Mouse (Mus musculus): Measurements from ENCODE around the gene Nrbf2. TPM values are rescaled to one million over a fixed set of nuclear protein-coding genes. Genes with fewer than 3 reads are reported as not detected.

Gene Nrbf2
- polyA plus RNA-seq, 1 experiment from 2014 or later: 42.5 TPM

DNA sequence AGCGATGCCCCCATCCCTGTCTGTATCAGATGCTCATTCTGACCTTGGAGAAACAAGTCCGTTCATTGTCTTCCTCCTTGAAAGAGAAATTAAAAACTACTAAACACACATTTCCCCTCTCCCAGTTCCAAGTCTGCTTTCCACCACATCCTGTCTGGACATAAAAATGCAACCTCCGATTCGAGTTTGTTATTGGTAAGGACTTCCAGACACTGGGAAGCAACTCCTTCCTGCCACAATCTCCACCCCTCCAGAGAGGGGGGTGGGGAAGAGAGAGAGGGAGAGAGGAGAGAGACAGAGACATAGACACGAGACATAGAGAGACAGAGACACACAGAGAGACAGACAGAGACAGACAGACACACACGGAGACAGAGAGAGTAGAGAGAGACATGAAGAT, 27.4 kb upstream of the Nrbf2 start:
- Histone ChIP-seq H3K4me2 (no peak overlapping the region), H3K27me3 (no peaks in the 10 kb centered on the region), H3K9me3 (peaks cover 3% of the 10 kb centered on the region; the same call in 1 of the 2 replicates), H3K4me1 (replicated peaks) (peaks cover 6% of the 10 kb centered on the region; the same call in 1 of the 2 replicates), H3K36me3 (no peaks in the 10 kb centered on the region), H3K9ac (replicated peaks) (no peak overlapping the region), H3K27ac (no peak overlapping the region), H3K4me3 (replicated peaks) (no peak overlapping the region)
- no peak for ATAC-seq (ENCODE audit: insufficient number of reproducible peaks, insufficient read depth, low FRiP score, low TSS enrichment, low read depth)
- 54% methylated on average over 6 of the region's 6 CpGs for WGBS

DNA sequence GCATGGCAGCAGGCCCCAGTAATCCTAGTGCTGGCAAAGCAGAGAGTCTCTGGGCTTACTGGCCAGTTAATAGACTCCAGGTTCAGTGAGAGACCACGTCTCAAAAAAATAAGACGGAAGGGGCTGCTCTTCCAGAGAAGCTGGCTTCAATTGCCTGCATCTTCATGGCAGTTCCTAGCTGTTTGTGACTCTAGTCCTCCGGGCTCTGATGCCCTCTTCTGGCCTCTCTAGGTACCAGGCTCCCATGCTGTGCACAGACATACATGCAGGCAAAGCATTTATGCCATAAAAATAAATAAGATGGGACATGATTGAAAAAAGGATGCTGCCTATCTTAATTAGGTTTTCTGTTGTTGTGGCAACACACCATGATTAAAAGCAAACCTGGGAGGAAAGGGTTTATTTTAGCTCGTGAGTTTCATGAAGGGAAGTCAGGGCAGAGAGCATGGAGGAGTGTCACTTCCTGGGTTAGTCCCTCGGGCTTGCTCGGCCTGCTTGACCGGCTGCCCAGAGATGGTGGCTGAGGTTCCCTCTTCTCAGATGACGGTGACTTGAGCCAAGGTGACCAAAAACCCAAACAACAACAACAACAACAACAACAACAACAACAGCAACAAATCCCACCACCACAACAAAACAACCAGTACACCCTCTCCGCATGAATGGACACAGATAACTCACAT, 26.3 kb upstream of the Nrbf2 start:
- WGBS: 19% methylated on average over 9 of the region's 9 CpGs
- ATAC-seq (ENCODE audit: insufficient number of reproducible peaks, insufficient read depth, low FRiP score, low TSS enrichment, low read depth): 0 out of 2 replicates have a peak, but pooled peaks have one; percentile 53
- Histone ChIP-seq H3K27ac (no peak overlapping the region), H3K9ac (replicated peaks) (no peak overlapping the region), H3K27me3 (no peaks in the 10 kb centered on the region), H3K36me3 (no peaks in the 10 kb centered on the region), H3K4me2 (no peak overlapping the region), H3K4me1 (replicated peaks) (peaks cover 6% of the 10 kb centered on the region; the same call in 1 of the 2 replicates), H3K9me3 (peaks cover 3% of the 10 kb centered on the region; the same call in 1 of the 2 replicates), H3K4me3 (replicated peaks) (no peak overlapping the region)

DNA sequence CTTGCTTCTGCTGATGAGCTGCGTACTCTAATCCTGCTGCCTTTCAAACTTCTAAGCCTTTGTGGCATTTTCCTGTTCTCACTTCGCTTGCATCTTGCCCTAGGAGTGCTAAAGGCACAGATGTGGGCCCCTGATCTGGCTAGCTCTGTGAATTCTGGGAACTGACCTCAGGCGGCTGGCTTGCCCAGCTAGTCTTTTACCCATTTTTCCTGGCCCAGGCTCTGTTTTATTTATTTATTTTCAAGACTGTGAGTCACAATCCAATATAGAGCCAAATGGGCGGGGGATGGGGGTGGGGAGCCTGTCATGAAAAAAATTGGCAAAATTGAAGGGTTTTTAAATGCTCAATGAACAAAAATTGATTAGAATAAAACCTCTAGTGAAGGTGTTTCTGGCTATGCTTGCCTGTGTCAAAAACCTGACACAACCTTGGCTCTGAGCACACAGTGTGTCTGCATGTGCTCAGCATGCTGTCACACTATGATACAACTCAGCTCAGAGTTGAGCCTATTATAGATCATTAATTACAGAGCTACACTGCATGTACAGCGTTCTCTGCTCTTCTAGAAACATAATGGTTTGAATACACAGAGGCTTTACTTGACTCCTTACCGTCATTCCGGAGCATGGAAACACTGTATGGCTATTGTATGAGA, 24.5 kb upstream of the Nrbf2 start:
- H3K4me3 ChIP-seq (replicated peaks): no peak overlapping the region
- peaks cover 6% of the 10 kb centered on the region; the same call in 1 of the 2 replicates for H3K4me1 ChIP-seq (replicated peaks)
- no peak for ATAC-seq (ENCODE audit: insufficient number of reproducible peaks, insufficient read depth, low FRiP score, low TSS enrichment, low read depth)
- H3K27me3 ChIP-seq: no peaks in the 10 kb centered on the region
- no peak overlapping the region for H3K27ac ChIP-seq
- H3K9ac ChIP-seq (replicated peaks): no peak overlapping the region
- H3K36me3 ChIP-seq: no peaks in the 10 kb centered on the region
- H3K9me3 ChIP-seq: peaks cover 3% of the 10 kb centered on the region; the same call in 1 of the 2 replicates
- 84% methylated on average over 7 of the region's 7 CpGs for WGBS
- no peak overlapping the region for H3K4me2 ChIP-seq

DNA sequence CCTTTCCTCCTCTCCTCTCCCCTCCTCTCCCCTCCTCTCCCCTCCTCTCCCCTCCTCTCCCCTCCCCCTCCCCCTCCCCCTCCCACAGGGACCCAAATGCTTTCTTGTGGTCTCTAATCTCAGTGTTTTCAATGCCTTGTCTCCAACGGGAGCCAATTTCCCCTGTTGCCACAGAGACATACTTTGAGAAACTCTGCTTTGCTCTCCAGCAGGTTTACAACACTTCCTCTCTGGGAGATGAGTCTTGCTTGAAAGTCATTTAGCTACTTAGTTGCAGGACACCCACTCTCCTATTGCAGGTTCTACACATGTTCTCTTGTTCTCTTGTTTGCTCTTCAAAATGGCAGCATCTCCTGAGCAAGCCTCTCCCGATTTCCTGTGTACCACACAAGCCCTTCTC, 17.2 kb upstream of the Nrbf2 start:
- Histone ChIP-seq H3K27ac (no peak overlapping the region), H3K9me3 (no peaks in the 10 kb centered on the region), H3K36me3 (no peaks in the 10 kb centered on the region), H3K9ac (replicated peaks) (no peak overlapping the region), H3K4me2 (no peak overlapping the region), H3K27me3 (no peaks in the 10 kb centered on the region), H3K4me3 (replicated peaks) (no peak overlapping the region), H3K4me1 (replicated peaks) (peaks cover 4% of the 10 kb centered on the region; the same call in 1 of the 2 replicates)
- ATAC-seq (ENCODE audit: insufficient number of reproducible peaks, insufficient read depth, low FRiP score, low TSS enrichment, low read depth): no peak
- 67% methylated on average over 2 of the region's 2 CpGs for WGBS

DNA sequence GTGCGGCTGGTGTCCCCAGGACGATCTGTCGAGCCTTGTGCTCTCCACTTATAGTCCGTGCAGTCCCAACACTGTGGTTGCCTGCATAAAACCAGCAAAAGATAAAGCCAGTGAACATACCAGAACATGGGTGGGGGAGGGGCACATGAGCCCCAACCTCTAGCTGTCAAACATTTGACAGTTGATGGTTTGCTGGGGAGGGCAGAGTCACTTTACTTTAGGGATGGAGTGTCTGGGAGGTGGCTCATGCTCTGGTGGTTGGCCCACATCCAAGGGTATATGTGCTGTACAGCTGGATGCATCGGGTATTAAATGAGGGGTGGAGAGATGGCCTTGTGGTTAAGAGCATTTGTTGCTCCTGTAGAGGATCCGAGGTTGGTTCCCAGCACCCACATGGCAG, 15.9 kb upstream of the Nrbf2 start:
- no peak for ATAC-seq (ENCODE audit: insufficient number of reproducible peaks, insufficient read depth, low FRiP score, low TSS enrichment, low read depth)
- no peaks in the 10 kb centered on the region for H3K36me3 ChIP-seq
- WGBS: 88% methylated on average over 6 of the region's 6 CpGs

DNA sequence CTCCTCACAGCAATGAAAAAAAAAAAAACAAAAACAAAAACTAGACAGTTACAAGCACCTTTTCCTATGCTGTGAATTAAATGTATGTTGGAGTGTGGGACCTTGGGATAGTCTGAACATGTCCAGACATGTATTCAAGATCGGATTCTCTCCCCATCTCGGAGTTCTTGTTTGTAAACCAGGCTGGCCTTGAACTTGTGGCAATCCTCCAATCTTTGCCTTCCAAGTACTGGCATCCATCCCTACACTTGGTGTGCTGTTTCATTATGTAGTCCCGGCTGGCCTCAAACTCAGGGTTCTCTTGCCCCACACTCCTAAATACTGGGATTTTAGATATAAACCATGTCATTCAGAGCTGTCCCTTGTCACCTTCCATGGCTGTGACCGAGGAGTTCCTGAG, 14.2 kb upstream of the Nrbf2 start:
- no peak overlapping the region for H3K4me3 ChIP-seq (replicated peaks)
- H3K9me3 ChIP-seq: no peaks in the 10 kb centered on the region
- H3K4me2 ChIP-seq: no peak overlapping the region
- no peak overlapping the region for H3K27ac ChIP-seq
- no peaks in the 10 kb centered on the region for H3K27me3 ChIP-seq
- no peak overlapping the region for H3K9ac ChIP-seq (replicated peaks)
- no peak for ATAC-seq (ENCODE audit: insufficient number of reproducible peaks, insufficient read depth, low FRiP score, low TSS enrichment, low read depth)
- H3K36me3 ChIP-seq: no peaks in the 10 kb centered on the region
- H3K4me1 ChIP-seq (replicated peaks): peaks cover 4% of the 10 kb centered on the region; the same call in 1 of the 2 replicates
- 80% methylated on average over 4 of the region's 4 CpGs for WGBS

More for the DNA sequence above, 15.9 kb upstream of the Nrbf2 start:
- no peaks in the 10 kb centered on the region for H3K27me3 ChIP-seq
- H3K9ac ChIP-seq (replicated peaks): no peak overlapping the region
- peaks cover 4% of the 10 kb centered on the region; the same call in 1 of the 2 replicates for H3K4me1 ChIP-seq (replicated peaks)
- no peak overlapping the region for H3K4me3 ChIP-seq (replicated peaks)
- H3K4me2 ChIP-seq: no peak overlapping the region
- H3K9me3 ChIP-seq: no peaks in the 10 kb centered on the region
- no peak overlapping the region for H3K27ac ChIP-seq

DNA sequence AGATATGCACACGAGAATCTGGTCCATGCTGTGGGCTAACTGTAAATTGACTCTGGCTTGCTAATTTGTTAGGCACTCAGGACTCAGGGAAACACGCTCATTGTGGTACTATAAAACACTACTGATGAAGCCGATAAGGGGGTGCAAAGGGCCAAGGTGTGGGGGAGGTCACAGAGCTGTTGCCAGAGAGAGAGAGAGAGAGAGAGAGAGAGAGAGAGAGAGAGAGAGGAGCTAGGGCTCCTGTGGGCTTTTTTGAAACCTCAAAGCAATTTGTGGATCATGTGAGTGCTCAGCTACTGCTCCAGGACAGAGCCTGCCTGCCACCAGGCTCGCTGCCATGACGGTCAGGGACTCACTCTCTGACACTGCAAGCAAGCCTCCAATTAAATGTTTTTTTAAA, 13.8 kb upstream of the Nrbf2 start:
- Histone ChIP-seq H3K9ac (replicated peaks) (no peak overlapping the region), H3K27ac (no peak overlapping the region), H3K4me2 (no peak overlapping the region), H3K27me3 (no peaks in the 10 kb centered on the region), H3K36me3 (no peaks in the 10 kb centered on the region), H3K9me3 (no peaks in the 10 kb centered on the region), H3K4me1 (replicated peaks) (peaks cover 4% of the 10 kb centered on the region; the same call in 1 of the 2 replicates), H3K4me3 (replicated peaks) (no peak overlapping the region)
- ATAC-seq (ENCODE audit: insufficient number of reproducible peaks, insufficient read depth, low FRiP score, low TSS enrichment, low read depth): no peak
- WGBS: 29% methylated on average over 5 of the region's 5 CpGs

DNA sequence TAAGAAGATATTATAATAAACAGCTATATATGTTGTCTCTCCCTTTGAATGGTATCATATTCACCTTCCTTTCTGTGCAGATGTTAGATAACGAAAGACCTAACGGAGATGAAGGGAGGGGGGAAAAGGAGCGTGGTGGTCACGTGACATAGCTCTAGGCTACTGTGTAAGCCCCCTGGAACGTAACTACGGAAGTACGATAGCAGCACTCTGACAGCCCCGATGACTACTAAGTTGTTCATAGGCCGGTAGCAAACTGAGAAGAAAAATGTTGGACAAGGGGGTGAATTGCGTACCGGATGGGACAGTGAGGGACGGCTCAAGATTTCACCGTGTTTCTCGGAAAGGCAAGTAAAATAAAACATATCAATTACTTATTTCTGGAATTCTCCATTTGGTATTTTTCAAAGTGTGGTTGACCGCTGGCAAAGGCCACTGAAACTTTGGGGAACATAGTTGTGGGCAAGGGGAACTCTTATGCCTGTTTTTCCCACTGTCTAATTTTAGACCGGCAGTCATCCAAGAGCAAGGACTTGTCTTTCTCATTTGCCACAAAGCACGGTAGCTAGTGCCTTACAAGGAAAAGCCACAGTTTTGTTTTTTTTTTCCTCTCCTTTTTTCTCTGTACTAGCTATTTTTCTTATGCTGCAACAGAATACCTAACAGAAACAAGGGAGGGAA, 12.2 kb upstream of the Nrbf2 start:
- no peak overlapping the region for H3K27ac ChIP-seq
- H3K36me3 ChIP-seq: no peaks in the 10 kb centered on the region
- ATAC-seq (ENCODE audit: insufficient number of reproducible peaks, insufficient read depth, low FRiP score, low TSS enrichment, low read depth): no peak
- WGBS: 86% methylated on average over 17 of the region's 17 CpGs
- H3K9ac ChIP-seq (replicated peaks): no peak overlapping the region
- peaks cover 4% of the 10 kb centered on the region; the same call in 1 of the 2 replicates for H3K4me1 ChIP-seq (replicated peaks)
- no peaks in the 10 kb centered on the region for H3K27me3 ChIP-seq
- no peaks in the 10 kb centered on the region for H3K9me3 ChIP-seq
- no peak overlapping the region for H3K4me2 ChIP-seq
- no peak overlapping the region for H3K4me3 ChIP-seq (replicated peaks)

DNA sequence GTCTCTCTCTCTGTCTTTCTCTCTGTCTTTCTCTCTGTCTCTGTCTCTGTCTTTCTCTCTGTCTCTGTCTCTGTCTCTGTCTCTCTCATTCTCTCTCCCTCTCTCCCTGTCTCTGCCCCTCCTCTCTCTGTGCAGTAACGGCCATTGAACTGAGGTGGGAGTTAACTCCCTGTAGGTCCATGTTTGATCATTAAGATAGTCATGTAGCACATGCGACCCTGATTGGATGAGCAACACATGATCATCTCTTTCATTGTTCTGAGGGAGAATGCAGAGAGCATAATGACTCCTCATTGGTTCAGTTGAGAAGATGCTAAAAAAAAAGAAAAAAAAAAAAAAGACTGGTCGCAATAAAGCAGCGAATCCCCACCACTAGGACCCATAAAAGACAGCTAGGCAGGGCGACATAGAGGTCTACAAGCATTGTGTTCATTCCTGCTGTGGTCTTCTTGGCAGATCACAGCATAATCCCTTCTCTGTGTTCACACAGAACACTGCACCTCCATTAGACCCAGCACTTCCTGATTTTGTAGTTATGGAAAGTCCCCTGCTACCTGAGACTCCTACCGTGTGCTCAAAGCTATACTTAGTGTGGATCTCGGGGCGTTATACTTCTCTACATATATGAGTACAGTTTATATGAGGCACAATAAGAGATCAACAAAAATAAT, 11.5 kb upstream of the Nrbf2 start:
- Histone ChIP-seq H3K9ac (replicated peaks) (no peak overlapping the region), H3K27me3 (no peaks in the 10 kb centered on the region), H3K27ac (no peak overlapping the region), H3K4me2 (no peak overlapping the region), H3K4me1 (replicated peaks) (peaks cover 4% of the 10 kb centered on the region; the same call in 1 of the 2 replicates), H3K36me3 (no peaks in the 10 kb centered on the region), H3K4me3 (replicated peaks) (no peak overlapping the region), H3K9me3 (no peaks in the 10 kb centered on the region)
- 81% methylated on average over 8 of the region's 8 CpGs for WGBS
- ATAC-seq (ENCODE audit: insufficient number of reproducible peaks, insufficient read depth, low FRiP score, low TSS enrichment, low read depth): no peak

DNA sequence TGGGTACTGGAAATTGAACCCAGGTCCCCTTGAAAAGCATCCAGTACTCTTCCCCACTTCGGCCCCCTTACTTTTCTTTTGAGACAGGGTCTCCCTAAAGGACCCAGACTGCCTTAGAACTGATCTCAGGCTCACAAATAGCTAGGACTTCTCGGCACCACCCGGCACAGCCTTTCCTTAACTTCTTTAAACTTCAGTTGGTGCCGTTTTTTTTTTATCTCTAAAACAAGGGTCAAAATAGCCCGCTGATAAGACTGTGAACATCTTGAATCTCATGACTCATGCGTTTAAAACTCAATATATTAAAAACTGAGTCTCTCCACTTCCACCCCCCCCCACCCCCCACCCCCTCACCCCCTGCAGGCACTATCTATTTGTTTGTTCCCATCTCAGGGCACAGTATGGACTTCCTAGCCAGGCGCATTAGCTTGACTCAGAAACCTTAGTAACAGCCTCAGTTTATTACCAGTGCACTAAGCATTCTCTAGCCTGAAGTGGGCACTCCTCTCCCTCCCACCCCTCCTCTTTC, 10.9 kb upstream of the Nrbf2 start:
- Histone ChIP-seq H3K4me1 (replicated peaks) (peaks cover 4% of the 10 kb centered on the region; the same call in 1 of the 2 replicates), H3K36me3 (no peaks in the 10 kb centered on the region), H3K9ac (replicated peaks) (no peak overlapping the region), H3K4me3 (replicated peaks) (no peak overlapping the region), H3K4me2 (no peak overlapping the region), H3K9me3 (no peaks in the 10 kb centered on the region), H3K27ac (no peak overlapping the region), H3K27me3 (no peaks in the 10 kb centered on the region)
- no peak for ATAC-seq (ENCODE audit: insufficient number of reproducible peaks, insufficient read depth, low FRiP score, low TSS enrichment, low read depth)
- 76% methylated on average over 7 of the region's 7 CpGs for WGBS

Data from limb, embryonic 12.5 days (tissue).